Mouse (Mus musculus) ES-CJ7 (cell line): ENCODE data around the gene Nsrp1.
"Not testable (repeated sequence)": the region's sequence is repeated elsewhere in the genome, so short reads cannot be mapped to it uniquely, and the experiment has no call there.

Experiments
- DNase-seq: peaks from one replicate; pipeline ENCODE4 v3.0.0; 2011; ENCODE audit warnings: low read depth, low spot score

Gene Nsrp1

GRCm38 (mm10) chr11:77078273-77079134, at the start of gene Nsrp1:
TSS of gene Nsrp1 (minus strand) at chr11:77078435.
- DNase-seq: peak; percentile 95

GRCm38 (mm10) chr11:77111141-77111540, 32.9 kb upstream of the Nsrp1 start:
- no peak for DNase-seq

- DNase-seq: no peak
Observed at GRCm38 (mm10) chr11:77108442-77108841, 30.2 kb upstream of the Nsrp1 start.

- DNase-seq: peak; percentile 62
Observed at GRCm38 (mm10) chr11:77107872-77108271, 29.6 kb upstream of the Nsrp1 start.

GRCm38 (mm10) chr11:77106961-77107360, 28.7 kb upstream of the Nsrp1 start:
- DNase-seq: peak; percentile 40

- DNase-seq: peak; percentile 88
Observed at GRCm38 (mm10) chr11:77100137-77100937, 22.1 kb upstream of the Nsrp1 start.

- DNase-seq: no peak
Observed at GRCm38 (mm10) chr11:77098332-77098972, 20.2 kb upstream of the Nsrp1 start.

GRCm38 (mm10) chr11:77096991-77097390, 18.8 kb upstream of the Nsrp1 start:
- no peak for DNase-seq

GRCm38 (mm10) chr11:77096581-77096980, 18.3 kb upstream of the Nsrp1 start:
- DNase-seq: no peak

GRCm38 (mm10) chr11:77095206-77095605, 17.0 kb upstream of the Nsrp1 start:
- DNase-seq: no peak

GRCm38 (mm10) chr11:77094136-77094535, 15.9 kb upstream of the Nsrp1 start:
- DNase-seq: no peak

GRCm38 (mm10) chr11:77093208-77093607, 15.0 kb upstream of the Nsrp1 start:
- peak; percentile 62 for DNase-seq

- DNase-seq: no peak
Observed at GRCm38 (mm10) chr11:77089162-77089561, 10.9 kb upstream of the Nsrp1 start.

- no peak for DNase-seq
Observed at GRCm38 (mm10) chr11:77087004-77087403, 8.8 kb upstream of the Nsrp1 start.

- DNase-seq: no peak
Observed at GRCm38 (mm10) chr11:77084001-77084682, 5.9 kb upstream of the Nsrp1 start.

- DNase-seq: no peak
Observed at GRCm38 (mm10) chr11:77079361-77079760, 1.1 kb upstream of the Nsrp1 start.

GRCm38 (mm10) chr11:77077792-77078191, 443 bp downstream of the Nsrp1 start:
- peak; percentile 20 for DNase-seq

- not testable (repeated sequence) for DNase-seq
Observed at GRCm38 (mm10) chr11:77077331-77077730, 904 bp downstream of the Nsrp1 start.

GRCm38 (mm10) chr11:77070721-77071120, 7.5 kb downstream of the Nsrp1 start:
- no peak for DNase-seq

- DNase-seq: no peak
Observed at GRCm38 (mm10) chr11:77068825-77069224, 9.4 kb downstream of the Nsrp1 start.

- no peak for DNase-seq
Observed at GRCm38 (mm10) chr11:77063406-77063805, 14.8 kb downstream of the Nsrp1 start.
